Mouse (Mus musculus) spleen, adult 2 months (tissue): Measurements from ENCODE around the gene Map2k3. TPM values are rescaled to one million over a fixed set of nuclear protein-coding genes. Genes with fewer than 3 reads are reported as not detected.
"Not testable (repeated sequence)": the region's sequence is repeated elsewhere in the genome, so short reads cannot be mapped to it uniquely, and the experiment has no call there.

Experiments
- DNase-seq, 2 experiments: peaks; one replicate each; pipeline versions ENCODE4 v3.0.0 to v3.0.0-alpha.2; 2012 to 2021; ENCODE audit warnings: low spot score in 2 of 2, low read depth in 1 of 2
- H3K27ac ChIP-seq: fragments of 200-500 bp; 2 replicates; pipeline ENCODE4 v1.5.1; 2012; ENCODE audit warnings: low read length, inconsistent platforms; ENCODE audit not compliant: insufficient read depth
- H3K27me3 ChIP-seq: fragments of 200-500 bp; 2 replicates; pipeline ENCODE4 v1.6.1; 2012; ENCODE audit warnings: mild to moderate bottlenecking, moderate library complexity, low read length, inconsistent platforms; ENCODE audit not compliant: control insufficient read depth, insufficient read depth
- H3K36me3 ChIP-seq: fragments of 200-500 bp; 2 replicates; pipeline ENCODE4 v1.6.1; 2012; ENCODE audit warnings: mild to moderate bottlenecking, low read length, inconsistent platforms; ENCODE audit not compliant: control insufficient read depth, insufficient read depth
- H3K4me1 ChIP-seq: fragments of 200-500 bp; 2 replicates; pipeline ENCODE4 v1.6.1; 2011; ENCODE audit warnings: inconsistent platforms; ENCODE audit not compliant: control insufficient read depth, insufficient read depth, insufficient read length
- H3K4me3 ChIP-seq: fragments of 200-500 bp; 2 replicates; pipeline ENCODE4 v1.5.1; 2011; ENCODE audit warnings: mild to moderate bottlenecking, inconsistent platforms; ENCODE audit not compliant: insufficient read depth, insufficient read length; ENCODE audit errors: extremely low read depth
- CTCF ChIP-seq: fragments of 200-500 bp; IDR thresholded peaks from 2 replicates; pipeline ENCODE4 v1.5.1; 2011; ENCODE audit warnings: mild to moderate bottlenecking, inconsistent platforms; ENCODE audit not compliant: insufficient read depth, insufficient read length, insufficient replicate concordance; ENCODE audit errors: extremely low read depth
- POLR2A ChIP-seq: fragments of 200-500 bp; IDR thresholded peaks from 2 replicates; pipeline ENCODE4 v1.6.1; 2011; ENCODE audit warnings: low read depth, low read length, inconsistent platforms
- WGBS: fragments of 180-500 bp; shearing (Covaris S2); methylation state at CpG from one replicate; pipeline ENCODE4 v1.1.7; 2018; 5-methylcytosine and 5-hydroxymethylcytosine counted together
- polyA plus RNA-seq: library from polyadenylated mRNA; depleted of rRNA; stranded (reverse); fragments of >200 nt; gene quantifications from 2 replicates; pipeline ENCODE4 v1.2.3, GENCODE M21; 2012; rRNA removed

Gene Map2k3
- polyA plus RNA-seq: 22.0 and 23.2 TPM in 2 replicates

DNA sequence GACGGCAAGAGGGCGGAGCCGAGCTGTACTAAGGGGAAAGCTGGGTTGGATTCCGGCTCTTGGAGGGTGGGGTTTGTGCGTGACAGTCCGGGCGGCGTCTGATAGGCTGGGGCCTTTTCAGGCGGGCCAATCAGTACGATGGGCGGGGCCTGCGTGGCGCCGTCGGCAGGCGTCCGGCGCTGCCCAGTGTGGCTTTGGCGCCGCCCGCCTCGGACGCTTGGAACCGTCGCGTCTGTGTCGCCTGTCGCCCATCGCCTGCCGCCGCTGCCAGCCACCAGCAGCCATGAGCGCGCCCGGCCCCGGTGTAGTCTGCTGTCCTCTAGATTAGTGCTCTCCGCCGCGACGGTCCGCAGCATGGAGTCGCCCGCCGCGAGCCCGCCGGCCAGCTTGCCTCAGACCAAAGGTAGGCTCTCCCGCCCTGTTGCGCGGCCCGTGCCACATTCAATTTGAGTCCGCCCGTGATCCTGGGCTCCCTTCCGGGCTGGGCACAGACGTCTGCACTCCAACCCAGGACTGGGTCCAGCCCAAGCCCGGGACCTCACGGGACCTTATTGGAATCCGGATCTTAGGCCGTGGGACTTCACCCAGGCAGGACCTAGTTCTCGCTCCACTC, at the start of gene Map2k3:
Gene Map2k3 (plus strand): TSS at position 165 of the 613 bp plus-strand sequence.
- Histone ChIP-seq H3K4me1 (peaks cover 29% of the 10 kb centered on the region; the same call in 1 of the 2 replicates), H3K27me3 (no peaks in the 10 kb centered on the region), H3K27ac (peak within 1 kb of the TSS; percentile 64), H3K36me3 (no peaks in the 10 kb centered on the region), H3K4me3 (peak within 1 kb of the TSS; percentile 83)
- 2% methylated on average over 58 of the region's 59 CpGs for WGBS
- DNase-seq: peak; percentile 85 to 97
- TF ChIP-seq CTCF (no peak), POLR2A (peak; percentile 80)

GRCm38 (mm10) chr11:60882386-60882785, 49.4 kb upstream of the Map2k3 start:
- Histone ChIP-seq H3K27ac (no peak overlapping the region), H3K4me3 (no peak overlapping the region), H3K4me1 (no peaks in the 10 kb centered on the region; the same call in 1 of the 2 replicates), H3K27me3 (no peaks in the 10 kb centered on the region), H3K36me3 (no peaks in the 10 kb centered on the region)
- no peak for TF ChIP-seq CTCF
- no peak for TF ChIP-seq POLR2A
- no peak for DNase-seq
- 91% methylated on average over 3 of the region's 3 CpGs for WGBS

DNA sequence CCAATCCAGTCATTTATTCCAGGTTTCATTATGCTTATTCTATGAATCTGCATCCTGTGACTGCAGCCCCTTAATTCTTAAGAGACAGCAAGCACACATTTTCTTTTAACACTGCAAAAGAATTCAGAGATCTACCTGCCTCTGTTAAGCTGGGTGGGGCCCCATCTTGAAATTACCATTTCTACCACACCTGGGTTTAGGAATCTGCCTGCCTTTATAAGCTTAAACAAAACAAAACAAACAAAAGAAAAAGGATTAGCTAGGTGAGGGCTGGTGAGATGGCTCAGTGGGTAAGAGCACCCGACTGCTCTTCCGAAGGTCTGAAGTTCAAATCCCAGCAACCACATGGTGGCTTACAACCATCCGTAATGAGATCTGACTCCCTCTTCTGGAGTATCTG, 44.8 kb upstream of the Map2k3 start:
- H3K4me3 ChIP-seq, DNase-seq: not testable (repeated sequence)

GRCm38 (mm10) chr11:60889861-60890260, 42.0 kb upstream of the Map2k3 start:
- H3K27me3 ChIP-seq: no peaks in the 10 kb centered on the region
- no peak for TF ChIP-seq CTCF
- TF ChIP-seq POLR2A: no peak
- H3K27ac ChIP-seq: no peak overlapping the region
- H3K4me3 ChIP-seq: no peak overlapping the region
- 52% methylated on average over 2 of the region's 2 CpGs for WGBS
- DNase-seq: no peak
- no peaks in the 10 kb centered on the region for H3K4me1 ChIP-seq
- H3K36me3 ChIP-seq: no peaks in the 10 kb centered on the region

More for the DNA sequence above, 44.8 kb upstream of the Map2k3 start:
- 90% methylated on average over 3 of the region's 3 CpGs for WGBS
- not testable (repeated sequence) for H3K27ac ChIP-seq, H3K36me3 ChIP-seq, H3K27me3 ChIP-seq, H3K4me1 ChIP-seq

DNA sequence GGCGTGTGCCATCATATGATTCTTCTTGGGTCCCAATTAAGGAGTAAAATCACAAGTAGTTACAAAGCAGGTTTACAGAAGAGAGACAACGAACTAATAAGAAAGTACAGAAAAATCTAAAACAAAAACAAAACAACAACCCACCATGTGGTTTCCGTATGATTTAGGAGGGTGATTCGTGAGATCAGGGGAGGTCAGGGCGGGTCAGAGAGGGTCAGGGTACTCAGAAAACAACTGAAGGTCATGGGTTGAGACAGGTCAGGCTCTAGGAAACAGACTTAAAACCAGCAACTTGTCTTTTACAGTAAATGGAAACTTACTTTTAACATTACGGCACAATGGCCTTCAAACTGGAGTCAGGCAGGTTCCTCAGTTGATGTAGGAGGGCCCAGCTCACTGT, 41.5 kb upstream of the Map2k3 start:
- no peaks in the 10 kb centered on the region for H3K27me3 ChIP-seq
- TF ChIP-seq POLR2A: no peak
- TF ChIP-seq CTCF: no peak
- H3K4me1 ChIP-seq: no peaks in the 10 kb centered on the region
- no peak overlapping the region for H3K27ac ChIP-seq
- DNase-seq: no peak
- no peaks in the 10 kb centered on the region for H3K36me3 ChIP-seq
- H3K4me3 ChIP-seq: no peak overlapping the region
- 73% methylated on average over 6 of the region's 6 CpGs for WGBS

- H3K27ac ChIP-seq: no peak overlapping the region
- no peaks in the 10 kb centered on the region for H3K27me3 ChIP-seq
- H3K36me3 ChIP-seq: no peaks in the 10 kb centered on the region
- no peak for DNase-seq
- TF ChIP-seq POLR2A (no peak), CTCF (no peak)
- H3K4me1 ChIP-seq: no peaks in the 10 kb centered on the region
- no peak overlapping the region for H3K4me3 ChIP-seq
- WGBS: 71% methylated on average over 3 of the region's 3 CpGs
Measured at GRCm38 (mm10) chr11:60890744-60891143, 41.1 kb upstream of the Map2k3 start.

DNA sequence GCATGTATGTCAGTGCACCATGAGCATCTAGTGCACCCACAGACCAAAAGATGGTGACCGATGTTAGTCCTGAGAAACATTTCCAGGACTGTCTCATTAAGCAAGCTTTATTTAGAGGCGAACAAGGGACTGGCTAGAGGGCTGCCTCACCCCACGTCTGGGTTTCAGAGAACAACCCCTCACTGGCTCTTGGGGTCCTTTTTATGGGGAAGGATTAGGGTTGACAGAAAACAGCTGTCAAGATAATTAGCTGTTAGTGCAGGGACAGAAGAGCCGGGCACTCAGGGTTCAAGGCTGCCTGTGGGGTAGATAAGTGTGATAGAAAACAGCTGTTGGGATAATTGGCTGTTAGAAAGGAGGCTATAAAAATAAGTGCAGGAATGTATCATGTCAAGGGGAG, 35.9 kb upstream of the Map2k3 start:
- Histone ChIP-seq H3K4me1 (no peaks in the 10 kb centered on the region), H3K27ac (no peak overlapping the region), H3K36me3 (no peaks in the 10 kb centered on the region), H3K4me3 (no peak overlapping the region), H3K27me3 (no peaks in the 10 kb centered on the region)
- WGBS: 61% methylated on average over 4 of the region's 4 CpGs
- no peak for DNase-seq
- TF ChIP-seq CTCF: no peak
- no peak for TF ChIP-seq POLR2A
